Mouse (Mus musculus): ENCODE measurements around the gene Wdr17.

Wdr17 gene

GRCm38 (mm10) chr8:54597386-54597785 lies 289.6 kb downstream of the Wdr17 start:
- DNase-seq: no peak

- DNase-seq: no peak
Measured at GRCm38 (mm10) chr8:54596940-54597339, 290.0 kb downstream of the Wdr17 start.

GRCm38 (mm10) chr8:54596051-54596450 lies 290.9 kb downstream of the Wdr17 start:
- DNase-seq: no peak

- DNase-seq: no peak
Measured at GRCm38 (mm10) chr8:54594634-54595033, 292.4 kb downstream of the Wdr17 start.

- DNase-seq: no peak
Measured at GRCm38 (mm10) chr8:54582886-54583285, 304.1 kb downstream of the Wdr17 start.

GRCm38 (mm10) chr8:54581436-54581835 lies 305.5 kb downstream of the Wdr17 start:
- no peak for DNase-seq

Data from kidney, adult 11 months (tissue).